Mouse (Mus musculus): ENCODE measurements around the gene Rasl12. TPM values are rescaled to one million over a fixed set of nuclear protein-coding genes. Genes with fewer than 3 reads are reported as not detected.

The Rasl12 gene
- polyA plus RNA-seq, 1 experiment from 2014 or later = 2.5 TPM

Other genes starting within 250 kb of the Rasl12 start
- 4.6 and 5.0 TPM in 2 replicates for gene Parp16, start 203.2 kb upstream of the Rasl12 start, polyA plus RNA-seq (2014; fragmentation: Nextera tagmentation; extraction: Ambion mirVana)
- gene Cilp, start 133.3 kb upstream of the Rasl12 start, polyA plus RNA-seq (2014; fragmentation: Nextera tagmentation; extraction: Ambion mirVana) = 0.14 TPM in 1 of 2 replicates, not detected in the other
- gene Clpx, start 104.2 kb upstream of the Rasl12 start, polyA plus RNA-seq (2014; fragmentation: Nextera tagmentation; extraction: Ambion mirVana) = 42.9 and 50.6 TPM in 2 replicates
- 6.3 and 6.9 TPM in 2 replicates for gene Pdcd7, start 52.4 kb upstream of the Rasl12 start, polyA plus RNA-seq (2014; fragmentation: Nextera tagmentation; extraction: Ambion mirVana)
- gene Ubap1l, start 37.5 kb upstream of the Rasl12 start, polyA plus RNA-seq (2014; fragmentation: Nextera tagmentation; extraction: Ambion mirVana) = 0.23 and 0.73 TPM in 2 replicates
- 0.94 and 2.1 TPM in 2 replicates for gene Kbtbd13, start 6.9 kb upstream of the Rasl12 start, polyA plus RNA-seq (2014; fragmentation: Nextera tagmentation; extraction: Ambion mirVana)
- gene Slc51b, start 24.4 kb downstream of the Rasl12 start, polyA plus RNA-seq (2014; fragmentation: Nextera tagmentation; extraction: Ambion mirVana) = not detected in 2 replicates
- 13.6 and 15.3 TPM in 2 replicates for gene Mtfmt, start 37.3 kb downstream of the Rasl12 start, polyA plus RNA-seq (2014; fragmentation: Nextera tagmentation; extraction: Ambion mirVana)
- 62.6 and 68.8 TPM in 2 replicates for gene Spg21, start 62.4 kb downstream of the Rasl12 start, polyA plus RNA-seq (2014; fragmentation: Nextera tagmentation; extraction: Ambion mirVana)
- not detected in 2 replicates for gene Ankdd1a, start 121.7 kb downstream of the Rasl12 start, polyA plus RNA-seq (2014; fragmentation: Nextera tagmentation; extraction: Ambion mirVana)
- gene Plekho2, start 181.5 kb downstream of the Rasl12 start, polyA plus RNA-seq (2014; fragmentation: Nextera tagmentation; extraction: Ambion mirVana) = 10.6 and 11.9 TPM in 2 replicates
- 7.6 and 9.5 TPM in 2 replicates for gene Pif1, start 188.7 kb downstream of the Rasl12 start, polyA plus RNA-seq (2014; fragmentation: Nextera tagmentation; extraction: Ambion mirVana)
- gene Rbpms2, start 231.1 kb downstream of the Rasl12 start, polyA plus RNA-seq (2014; fragmentation: Nextera tagmentation; extraction: Ambion mirVana) = 154 and 160 TPM in 2 replicates